Mouse (Mus musculus) heart, adult 2 months (tissue): ENCODE data around the gene Polr2f. TPM values are rescaled to one million over a fixed set of nuclear protein-coding genes. Genes with fewer than 3 reads are reported as not detected.

ENCODE experiments used
- DNase-seq, 2 experiments: peaks; one replicate each; pipeline ENCODE4 v3.0.0; 2021
- H3K27ac ChIP-seq: fragments of 200-600 bp; 2 replicates; pipeline ENCODE4 v1.8.1; 2022
- H3K27me3 ChIP-seq: fragments of 200-500 bp; 2 replicates; pipeline ENCODE4 v1.6.1; 2012; ENCODE audit warnings: mild to moderate bottlenecking, low read length, inconsistent platforms, mixed read lengths; ENCODE audit not compliant: control insufficient read depth, insufficient read depth
- H3K36me3 ChIP-seq: fragments of 200-500 bp; 2 replicates; pipeline ENCODE4 v1.6.1; 2012; ENCODE audit warnings: low read length, inconsistent platforms; ENCODE audit not compliant: control insufficient read depth, insufficient read depth
- H3K4me1 ChIP-seq: fragments of 200-500 bp; 2 replicates; pipeline ENCODE4 v1.6.1; 2011; ENCODE audit warnings: low read length; ENCODE audit not compliant: control insufficient read depth, insufficient read depth
- H3K4me3 ChIP-seq: fragments of 200-600 bp; 2 replicates; pipeline ENCODE4 v1.8.1; 2022
- H3K79me2 ChIP-seq: fragments of 200-500 bp; replicated peaks from 2 replicates; pipeline ENCODE4 v1.6.1; 2012; ENCODE audit warnings: mild to moderate bottlenecking, inconsistent platforms, low read length, moderate library complexity, mixed read lengths; ENCODE audit not compliant: control insufficient read depth, insufficient read depth
- H3K9ac ChIP-seq: fragments of 200-500 bp; 2 replicates; pipeline ENCODE4 v1.6.1; 2012; ENCODE audit warnings: low read depth, mild to moderate bottlenecking, control low read depth, inconsistent platforms, low read length, mixed read lengths
- CTCF ChIP-seq: fragments of 200-600 bp; IDR thresholded peaks from 2 replicates; pipeline ENCODE4 v1.8.1; 2022; ENCODE audit warnings: antibody characterized with exemption, mild to moderate bottlenecking, moderate library complexity
- EP300 ChIP-seq: fragments of 200-500 bp; IDR thresholded peaks from 2 replicates; pipeline ENCODE4 v1.6.1; 2011; ENCODE audit warnings: low read depth, low read length, control low read depth; ENCODE audit not compliant: insufficient read depth
- POLR2A ChIP-seq: fragments of 200-500 bp; IDR thresholded peaks from 2 replicates; pipeline ENCODE4 v1.6.1; 2011; ENCODE audit warnings: mild to moderate bottlenecking, low read depth, low read length, control low read depth; ENCODE audit not compliant: insufficient read depth
- WGBS: fragments of 180-500 bp; shearing (Covaris S2); methylation state at CpG from one replicate; pipeline ENCODE4 v1.1.7; 2018; 5-methylcytosine and 5-hydroxymethylcytosine counted together
- intact Hi-C: fragments of 180-260 bp; cut with DNase I; formaldehyde crosslinking; loops from one replicate; pipeline ENCODE4 v1.15.1; 2025
- polyA plus RNA-seq: library from polyadenylated mRNA; depleted of rRNA; stranded (reverse); fragments of >200 nt; gene quantifications from 2 replicates; pipeline ENCODE4 v1.2.3, GENCODE M21; 2012
- total RNA-seq, 2 experiments: library from RNA; stranded (reverse); gene quantifications; 2 replicates each; pipeline ENCODE4 v1.2.3; 2021

Polr2f gene
- total and polyA plus RNA-seq, 3 experiments: 50.9 to 145 (median 126) TPM

- DNase-seq: no peak
- Histone ChIP-seq H3K4me3 (no peak overlapping the region), H3K36me3 (peaks cover 3% of the 10 kb centered on the region), H3K4me1 (peaks cover 10% of the 10 kb centered on the region), H3K79me2 (0 out of 2 replicates have a peak, but pooled peaks cover 2% of the 10 kb centered on the region), H3K9ac (no peak overlapping the region), H3K27me3 (no peaks in the 10 kb centered on the region), H3K27ac (no peak overlapping the region)
- 97% methylated on average over 5 of the region's 5 CpGs for WGBS
- TF ChIP-seq POLR2A: no peak
- peak; percentile 67 for TF ChIP-seq CTCF
- intact Hi-C loops: no loop called here
Measured at GRCm38 (mm10) chr15:79128208-79128607, 12.6 kb upstream of the Polr2f start.

- H3K27me3 ChIP-seq: no peaks in the 10 kb centered on the region
- H3K36me3 ChIP-seq: peaks cover 3% of the 10 kb centered on the region
- no peak for DNase-seq
- intact Hi-C loops: no loop called here
- no peak overlapping the region for H3K27ac ChIP-seq
- H3K79me2 ChIP-seq: 0 out of 2 replicates have a peak, but pooled peaks cover 2% of the 10 kb centered on the region
- TF ChIP-seq POLR2A: no peak
- no peak for TF ChIP-seq CTCF
- TF ChIP-seq EP300: no peak
- H3K4me1 ChIP-seq: peaks cover 5% of the 10 kb centered on the region
- H3K4me3 ChIP-seq: no peak overlapping the region
- WGBS: 75% methylated on average over 7 of the region's 7 CpGs
- no peak overlapping the region for H3K9ac ChIP-seq
Measured at GRCm38 (mm10) chr15:79129311-79129710, 11.5 kb upstream of the Polr2f start.

- Histone ChIP-seq H3K4me3 (no peak overlapping the region), H3K79me2 (0 out of 2 replicates have a peak, but pooled peaks cover 2% of the 10 kb centered on the region), H3K9ac (peak overlapping the region; percentile 5; the same call in 1 of the 2 replicates), H3K4me1 (peaks cover 5% of the 10 kb centered on the region), H3K27ac (peak overlapping the region; percentile 78), H3K27me3 (no peaks in the 10 kb centered on the region), H3K36me3 (peaks cover 3% of the 10 kb centered on the region)
- WGBS: 61% methylated on average over 10 of the region's 10 CpGs
- intact Hi-C loops: no loop called here
- TF ChIP-seq EP300 (no peak), CTCF (no peak), POLR2A (no peak)
- no peak for DNase-seq
Measured at GRCm38 (mm10) chr15:79130782-79131181, 10.0 kb upstream of the Polr2f start.

GRCm38 (mm10) chr15:79131442-79131841, 9.4 kb upstream of the Polr2f start:
- 0 out of 2 replicates have a peak, but pooled peaks cover 2% of the 10 kb centered on the region for H3K79me2 ChIP-seq
- DNase-seq: peak; percentile 71 to 85
- no peak overlapping the region for H3K4me3 ChIP-seq
- peak overlapping the region; percentile 43 for H3K9ac ChIP-seq
- TF ChIP-seq POLR2A (peak; percentile 52; the same call in 1 of the 2 replicates), EP300 (peak; percentile 95), CTCF (no peak)
- peak overlapping the region; percentile 78 for H3K27ac ChIP-seq
- intact Hi-C loops: no loop called here
- peaks cover 5% of the 10 kb centered on the region for H3K4me1 ChIP-seq
- peaks cover 3% of the 10 kb centered on the region for H3K36me3 ChIP-seq
- H3K27me3 ChIP-seq: no peaks in the 10 kb centered on the region
- 43% methylated on average over 7 of the region's 7 CpGs for WGBS

DNA sequence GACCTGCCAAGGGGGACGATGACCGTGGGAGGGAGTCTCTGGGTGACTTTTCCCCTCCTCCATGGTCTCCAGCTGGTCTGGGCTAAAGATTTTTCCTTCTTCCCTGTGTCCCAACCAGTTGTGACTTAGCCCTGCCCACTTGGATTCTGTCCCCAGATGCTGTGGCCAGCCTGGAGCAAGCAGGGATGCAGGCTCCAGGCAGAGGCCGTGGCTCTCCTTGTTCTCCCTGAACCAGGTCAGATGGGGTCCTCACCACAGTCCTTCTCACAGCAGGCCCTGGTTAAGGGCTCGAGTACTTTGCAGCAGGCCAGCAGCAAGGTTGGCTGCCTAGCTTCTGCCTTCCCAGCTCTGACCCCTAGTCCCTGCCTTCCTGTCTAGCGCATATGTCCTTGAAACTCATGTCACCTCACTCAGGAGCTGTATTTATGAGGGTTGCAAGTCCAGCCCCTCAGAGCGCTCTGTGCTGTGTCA, 7.6 kb upstream of the Polr2f start:
- Histone ChIP-seq H3K4me3 (no peak overlapping the region), H3K4me1 (peaks cover 5% of the 10 kb centered on the region), H3K27ac (no peak overlapping the region; the same call in 1 of the 2 replicates), H3K36me3 (peaks cover 3% of the 10 kb centered on the region), H3K79me2 (no peaks in the 10 kb centered on the region), H3K9ac (no peak overlapping the region), H3K27me3 (no peaks in the 10 kb centered on the region)
- WGBS: 68% methylated on average over 6 of the region's 6 CpGs
- intact Hi-C loops: no loop called here
- DNase-seq: peak in 1 of 2 experiments; percentile 63
- TF ChIP-seq POLR2A (no peak), EP300 (no peak), CTCF (no peak)

GRCm38 (mm10) chr15:79134496-79135270, 6.1 kb upstream of the Polr2f start:
- peaks cover 3% of the 10 kb centered on the region for H3K36me3 ChIP-seq
- TF ChIP-seq CTCF: no peak
- TF ChIP-seq POLR2A: no peak
- no peak for TF ChIP-seq EP300
- no peak overlapping the region for H3K4me3 ChIP-seq
- 89% methylated on average over 9 of the region's 9 CpGs for WGBS
- no peaks in the 10 kb centered on the region for H3K79me2 ChIP-seq
- H3K9ac ChIP-seq: no peak overlapping the region
- H3K4me1 ChIP-seq: peaks cover 5% of the 10 kb centered on the region
- DNase-seq: no peak
- H3K27ac ChIP-seq: no peak overlapping the region
- no peaks in the 10 kb centered on the region for H3K27me3 ChIP-seq
- intact Hi-C loops: no loop called here
